Mouse (Mus musculus) CH12.LX (cell line): ENCODE measurements around the gene Olfr1315-ps1. TPM values are rescaled to one million over a fixed set of nuclear protein-coding genes. Genes with fewer than 3 reads are reported as not detected.

Experiments
- DNase-seq: peaks from one replicate; pipeline ENCODE4 v3.0.0-alpha.2; 2013; ENCODE audit errors: extremely low read depth
- H3K27ac ChIP-seq: 2 replicates; pipeline ENCODE4 v1.5.1; 2012; ENCODE audit warnings: low read depth, mild to moderate bottlenecking, control low read depth, moderate library complexity; ENCODE audit not compliant: insufficient read depth
- H3K27me3 ChIP-seq: replicated peaks from 2 replicates; pipeline ENCODE3; 2012; ENCODE audit warnings: inconsistent platforms
- H3K36me3 ChIP-seq, 2 experiments: replicated peaks in 1 of 2; 2 replicates each; pipeline versions ENCODE3 to v1.6.1; 2012; ENCODE audit warnings: inconsistent platforms in 1 of 2, low read length in 1 of 2, mild to moderate bottlenecking in 1 of 2, mixed read lengths in 1 of 2, moderate library complexity in 1 of 2; ENCODE audit not compliant: control insufficient read depth in 1 of 2, insufficient read depth in 1 of 2
- H3K4me1 ChIP-seq, 2 experiments: 2 replicates each; pipeline ENCODE4 v1.6.1; 2012; ENCODE audit warnings: inconsistent platforms in 1 of 2, moderate library complexity in 1 of 2; ENCODE audit not compliant: insufficient read depth in 2 of 2, control insufficient read depth in 1 of 2
- H3K4me2 ChIP-seq: 2 replicates; pipeline ENCODE4 v1.6.1; 2012; ENCODE audit warnings: low read depth, mild to moderate bottlenecking, control low read depth; ENCODE audit not compliant: poor library complexity, insufficient read depth, severe bottlenecking
- H3K4me3 ChIP-seq, 3 experiments: fragments of 150-350 bp in 1 of 3; sonication (generic) in 1 of 3; replicated peaks in 1 of 3; 2 replicates each; pipeline versions ENCODE3 to v1.5.1; 2011 to 2012; ENCODE audit warnings: low read depth in 2 of 3, low read length in 2 of 3, mild to moderate bottlenecking in 2 of 3, moderate library complexity in 2 of 3, control low read depth in 1 of 3, improper control_type of control experiment in 1 of 3, inconsistent platforms in 1 of 3, mixed read lengths in 1 of 3; ENCODE audit not compliant: poor library complexity in 1 of 3
- H3K79me2 ChIP-seq: replicated peaks from 2 replicates; pipeline ENCODE4 v1.6.1; 2012; ENCODE audit warnings: mild to moderate bottlenecking, moderate library complexity; ENCODE audit not compliant: control insufficient read depth, poor library complexity, insufficient read depth, severe bottlenecking; ENCODE audit errors: extremely low read depth
- H3K9ac ChIP-seq: 2 replicates; pipeline ENCODE4 v1.6.1; 2012; ENCODE audit warnings: low read depth, mild to moderate bottlenecking, control low read depth, moderate library complexity; ENCODE audit not compliant: insufficient read depth
- H3K9me3 ChIP-seq: replicated peaks from 2 replicates; pipeline ENCODE3; 2012; ENCODE audit warnings: low read length, inconsistent platforms, mixed read lengths
- BHLHE40 ChIP-seq: IDR thresholded peaks from 2 replicates; pipeline ENCODE4 v1.6.1; 2011; ENCODE audit warnings: mild to moderate bottlenecking, low read depth, low read length, improper control_type of control experiment
- CHD1 ChIP-seq: IDR thresholded peaks from 2 replicates; pipeline ENCODE4 v1.6.1; 2012; ENCODE audit warnings: low read depth, low read length, improper control_type of control experiment, inconsistent platforms
- CHD2 ChIP-seq: IDR thresholded peaks from 2 replicates; pipeline ENCODE4 v1.6.1; 2011; ENCODE audit warnings: low read length, improper control_type of control experiment
- E2F4 ChIP-seq: IDR thresholded peaks from 2 replicates; pipeline ENCODE4 v1.6.1; 2011; ENCODE audit warnings: low read depth, low read length, improper control_type of control experiment; ENCODE audit not compliant: insufficient replicate concordance
- ELF1 ChIP-seq: IDR thresholded peaks from 2 replicates; pipeline ENCODE4 v1.6.1; 2014; ENCODE audit warnings: low read depth, mild to moderate bottlenecking, inconsistent platforms, low read length, improper control_type of control experiment
- EP300 ChIP-seq: IDR thresholded peaks from 2 replicates; pipeline ENCODE4 v1.6.1; 2011; ENCODE audit warnings: low read length, improper control_type of control experiment
- ETS1 ChIP-seq: conservative IDR thresholded peaks from 2 replicates; pipeline ENCODE4 v1.6.1; 2012; ENCODE audit warnings: low read depth, mild to moderate bottlenecking, inconsistent platforms, low read length, improper control_type of control experiment, moderate library complexity
- HCFC1 ChIP-seq: IDR thresholded peaks from 2 replicates; pipeline ENCODE4 v1.6.1; 2012; ENCODE audit warnings: low read depth, mild to moderate bottlenecking, inconsistent platforms, low read length, improper control_type of control experiment
- IRF4 ChIP-seq: IDR thresholded peaks from 2 replicates; pipeline ENCODE4 v1.6.1; 2014; ENCODE audit warnings: low read depth, mild to moderate bottlenecking, inconsistent platforms, low read length, improper control_type of control experiment
- JUN ChIP-seq: IDR thresholded peaks from 2 replicates; pipeline ENCODE4 v1.6.1; 2011; ENCODE audit warnings: low read depth, mild to moderate bottlenecking, low read length, improper control_type of control experiment, moderate library complexity; ENCODE audit not compliant: insufficient read depth
- JUND ChIP-seq: conservative IDR thresholded peaks from 2 replicates; pipeline ENCODE4 v1.6.1; 2011; ENCODE audit warnings: low read depth, low read length, improper control_type of control experiment
- MAZ ChIP-seq: IDR thresholded peaks from 2 replicates; pipeline ENCODE4 v1.6.1; 2012; ENCODE audit warnings: low read depth, mild to moderate bottlenecking, inconsistent platforms, low read length, improper control_type of control experiment, moderate library complexity
- MXI1 ChIP-seq: IDR thresholded peaks from 2 replicates; pipeline ENCODE4 v1.6.1; 2011; ENCODE audit warnings: mild to moderate bottlenecking, low read depth, low read length, improper control_type of control experiment
- MYC ChIP-seq: IDR thresholded peaks from 2 replicates; pipeline ENCODE4 v1.6.1; 2011; ENCODE audit warnings: low read depth, mild to moderate bottlenecking, improper control_type of control experiment, low read length
- NELFE ChIP-seq: IDR thresholded peaks from 2 replicates; pipeline ENCODE4 v1.6.1; 2011; ENCODE audit warnings: low read depth, low read length, improper control_type of control experiment
- PAX5 ChIP-seq: IDR thresholded peaks from 2 replicates; pipeline ENCODE4 v1.6.1; 2012; ENCODE audit warnings: low read length, inconsistent platforms, mixed read lengths
- POLR2A ChIP-seq: IDR thresholded peaks from 2 replicates; pipeline ENCODE4 v1.6.1; 2011; ENCODE audit warnings: low read depth, mild to moderate bottlenecking, improper control_type of control experiment, low read length
- SMC3 ChIP-seq: IDR thresholded peaks from 2 replicates; pipeline ENCODE4 v1.6.1; 2011; ENCODE audit warnings: low read depth, low read length, improper control_type of control experiment
- TCF12 ChIP-seq: IDR thresholded peaks from 2 replicates; pipeline ENCODE4 v1.6.1; 2014; ENCODE audit warnings: low read depth, mild to moderate bottlenecking, inconsistent platforms, low read length, improper control_type of control experiment
- UBTF ChIP-seq: IDR thresholded peaks from 2 replicates; pipeline ENCODE4 v1.6.1; 2012; ENCODE audit warnings: low read depth, mild to moderate bottlenecking, inconsistent platforms, low read length, improper control_type of control experiment, moderate library complexity
- USF1 ChIP-seq: IDR thresholded peaks from 2 replicates; pipeline ENCODE4 v1.6.1; 2014; ENCODE audit warnings: low read depth, mild to moderate bottlenecking, inconsistent platforms, low read length, improper control_type of control experiment
- USF2 ChIP-seq: conservative IDR thresholded peaks from 2 replicates; pipeline ENCODE4 v1.6.1; 2011; ENCODE audit warnings: low read depth, low read length, improper control_type of control experiment
- ZKSCAN1 ChIP-seq: IDR thresholded peaks from 2 replicates; pipeline ENCODE4 v1.6.1; 2012; ENCODE audit warnings: low read depth, inconsistent platforms, low read length, improper control_type of control experiment, borderline replicate concordance
- ZNF384 ChIP-seq: IDR thresholded peaks from 2 replicates; pipeline ENCODE4 v1.6.1; 2012; ENCODE audit warnings: low read depth, low read length, improper control_type of control experiment, inconsistent platforms
- dilution Hi-C: fragments of 300-500 bp; cut with MboI; formaldehyde crosslinking; loops from 2 replicates; pipeline ENCODE4 v1.14.3; 2020; ENCODE audit warnings: low sequenced_read_pairs; ENCODE audit not compliant: extremely low pct_unique_long_range_greater_than_20kb, extremely low pct_ligation_motif_present
- in situ Hi-C: fragments of 300-500 bp; cut with MboI; formaldehyde crosslinking; loops from 3 replicates; pipeline ENCODE4 v1.14.3; 2019; ENCODE audit warnings: low sequenced_read_pairs, low pct_ligation_motif_present, low pct_unique_long_range_greater_than_20kb, mixed read lengths
- polyA plus RNA-seq: library from polyadenylated mRNA; unstranded; fragments of >175 nt; gene quantifications from 2 replicates; pipeline ENCODE4 v1.2.1, GENCODE M21; 2012; ENCODE audit warnings: low read depth; ENCODE audit not compliant: insufficient read length
- total RNA-seq, 2 experiments: library from RNA; depleted of rRNA; stranded (reverse); fragments of 300-350 nt in 1 of 2; fragments of >200 nt in 1 of 2; gene quantifications; 2 replicates each; pipeline ENCODE4 v1.2.3; 2012 to 2014

Olfr1315-ps1 gene
- total RNA-seq (2012; rRNA removed) (not detected in 2 replicates), total RNA-seq (2014; rRNA removed) (not detected in 2 replicates), polyA plus RNA-seq (not detected in 2 replicates)

- in situ Hi-C loops (no loop called here), dilution Hi-C loops (no loop called here)
- TF ChIP-seq MAZ (no peak), CHD1 (no peak), MXI1 (no peak), POLR2A (no peak), JUN (no peak), HCFC1 (no peak), BHLHE40 (no peak), USF1 (no peak), E2F4 (no peak), CHD2 (no peak), SMC3 (no peak), NELFE (no peak), ETS1 (no peak), USF2 (no peak), MYC (no peak), UBTF (no peak), ZKSCAN1 (no peak)
- H3K9ac ChIP-seq, result no peak within 1 kb of the TSS
- H3K27me3 ChIP-seq, result peaks cover 2% of the 10 kb centered on the region
- no peaks in the 10 kb centered on the region for H3K36me3 ChIP-seq
- H3K27ac ChIP-seq, result no peak within 1 kb of the TSS
- H3K79me2 ChIP-seq, result no peaks in the 10 kb centered on the region
- no peak within 1 kb of the TSS for H3K4me2 ChIP-seq
- H3K4me3 ChIP-seq, result no peak within 1 kb of the TSS
- H3K4me1 ChIP-seq, result no peaks in the 10 kb centered on the region
- H3K9me3 ChIP-seq, result no peaks in the 10 kb centered on the region
- DNase-seq, result no peak
Observed at GRCm38 (mm10) chr2:112115340-112115739, at the start of gene Olfr1315-ps1. Gene Olfr1315-ps1, minus strand, starts transcription at chr2:112115440.

- Histone ChIP-seq H3K27me3 (peaks cover 4% of the 10 kb centered on the region), H3K36me3 (no peaks in the 10 kb centered on the region), H3K27ac (no peak within 1 kb of the TSS), H3K9ac (no peak within 1 kb of the TSS), H3K9me3 (no peaks in the 10 kb centered on the region), H3K4me1 (no peaks in the 10 kb centered on the region), H3K4me2 (no peak within 1 kb of the TSS), H3K79me2 (no peaks in the 10 kb centered on the region), H3K4me3 (no peak within 1 kb of the TSS)
- dilution Hi-C loops (no loop called here), in situ Hi-C loops (no loop called here)
- DNase-seq, result no peak
- TF ChIP-seq TCF12 (no peak), JUND (no peak), POLR2A (no peak), EP300 (no peak), PAX5 (no peak), JUN (no peak), IRF4 (no peak), ZNF384 (no peak), ELF1 (no peak)
Observed at GRCm38 (mm10) chr2:112153898-112154297, 38.7 kb upstream of the Olfr1315-ps1 start, which contains the start of gene Olfr1318. Gene Olfr1318, plus strand, starts transcription at chr2:112154198.
